Mouse (Mus musculus): Measurements from ENCODE around the gene Adgra1. TPM values are rescaled to one million over a fixed set of nuclear protein-coding genes. Genes with fewer than 3 reads are reported as not detected.

The Adgra1 gene
- polyA plus RNA-seq, 1 experiment from 2014 or later = 55.9 TPM

GRCm38 (mm10) chr7:139901981-139902380 lies 68.0 kb downstream of the Adgra1 start:
- no peak for TF ChIP-seq CTCF (IDR thresholded peaks at IDR 0.05)
- ATAC-seq (no peak), DNase-seq (ENCODE audit: low read depth, low spot score) (no peak)
- ChIA-PET POLR2A (no interaction called here), CTCF (interaction anchor here (0.9 kb wide), 1 partner anchor 286 kb away, joined by 3 read pairs; no protein-coding TSS in a partner anchor)
- H3K27me3 ChIP-seq = peaks cover 11% of the 10 kb centered on the region
- in situ Hi-C loops (cut with MboI; ENCODE audit: low pct_unique_long_range_greater_than_20kb) = loop anchor here (5.0 to 10.0 kb wide), 2 partner anchors 93 to 165 kb away; partner anchors contain the start of gene Adam8

GRCm38 (mm10) chr7:139905261-139905660 lies 71.3 kb downstream of the Adgra1 start:
- ChIA-PET POLR2A (no interaction called here), CTCF (interaction anchor here (0.8 to 2.1 kb wide), 4 partner anchors 9 to 24 kb away, joined by 3 to 7 read pairs (median 4); partner anchors contain the start of gene Kndc1)
- in situ Hi-C loops (cut with MboI; ENCODE audit: low pct_unique_long_range_greater_than_20kb) = loop anchor here (10.0 kb wide), 1 partner anchor 90 kb away; the partner anchor contains the start of gene Adam8
- peaks cover 4% of the 10 kb centered on the region for H3K27me3 ChIP-seq
- TF ChIP-seq CTCF (IDR thresholded peaks at IDR 0.05) = no peak
- ATAC-seq = no peak
- DNase-seq (ENCODE audit: low read depth, low spot score) = no peak

DNA sequence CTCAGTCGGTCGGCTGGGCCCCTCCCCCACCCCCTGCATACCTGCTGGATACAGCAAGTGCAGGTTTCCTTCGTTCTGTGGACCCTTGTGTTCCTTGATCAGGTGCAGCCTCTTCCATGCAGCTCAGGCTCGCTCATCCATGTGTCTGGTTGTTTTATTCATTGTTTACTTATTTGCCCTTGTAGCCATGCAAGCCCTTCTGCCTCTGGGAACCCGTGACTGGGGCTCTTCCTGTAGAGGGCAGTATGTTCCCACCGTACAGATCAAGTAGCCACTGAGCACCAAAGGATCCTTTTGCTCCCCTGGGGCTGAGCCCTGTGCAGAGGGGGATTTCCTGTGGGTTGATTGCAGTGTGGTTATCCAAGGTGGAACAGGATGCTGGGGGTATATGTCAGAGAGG lies 71.7 kb downstream of the Adgra1 start:
- peaks cover 4% of the 10 kb centered on the region for H3K27me3 ChIP-seq
- DNase-seq (ENCODE audit: low read depth, low spot score) (no peak), ATAC-seq (peak; percentile 68)
- ChIA-PET POLR2A (no interaction called here), CTCF (interaction anchor here (0.8 to 2.1 kb wide), 4 partner anchors 9 to 24 kb away, joined by 3 to 7 read pairs (median 4); partner anchors contain the start of gene Kndc1)
- TF ChIP-seq CTCF (IDR thresholded peaks at IDR 0.05) = no peak
- in situ Hi-C loops (cut with MboI; ENCODE audit: low pct_unique_long_range_greater_than_20kb) = loop anchor here (10.0 kb wide), 1 partner anchor 89 kb away; the partner anchor contains the start of gene Adam8

DNA sequence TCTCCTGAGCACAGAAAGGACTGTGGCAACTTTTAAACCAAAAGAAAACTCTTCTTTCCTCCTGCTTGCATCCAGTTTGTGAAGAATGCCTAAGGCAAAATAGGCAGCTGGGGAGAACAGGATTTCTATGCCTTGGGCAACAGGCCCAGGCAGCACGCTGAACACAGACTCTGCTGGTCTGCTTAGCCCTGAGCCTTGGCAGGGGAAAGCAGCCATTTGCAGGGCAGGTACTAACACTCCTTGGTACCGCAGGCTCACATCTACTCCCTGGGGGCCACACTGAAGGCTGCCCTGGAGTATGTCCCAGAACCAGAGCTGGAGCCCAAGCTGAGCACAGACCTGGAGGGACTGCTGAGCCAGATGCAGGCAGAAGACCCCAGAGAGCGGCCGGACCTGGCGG lies 74.2 kb downstream of the Adgra1 start:
- peaks cover 4% of the 10 kb centered on the region for H3K27me3 ChIP-seq
- ChIA-PET POLR2A (no interaction called here), CTCF (interaction anchor here (1.3 kb wide), 1 partner anchor 86 kb away, joined by 3 read pairs; no protein-coding TSS in a partner anchor)
- TF ChIP-seq CTCF (IDR thresholded peaks at IDR 0.05) = no peak
- ATAC-seq = no peak
- in situ Hi-C loops (cut with MboI; ENCODE audit: low pct_unique_long_range_greater_than_20kb) = loop anchor here (10.0 kb wide), 1 partner anchor 87 kb away; the partner anchor contains the start of gene Adam8
- no peak for DNase-seq (ENCODE audit: low read depth, low spot score)

GRCm38 (mm10) chr7:139909469-139909868 lies 75.5 kb downstream of the Adgra1 start:
- POLR2A ChIA-PET = no interaction called here
- no peak for TF ChIP-seq CTCF (IDR thresholded peaks at IDR 0.05)
- H3K27me3 ChIP-seq = peaks cover 4% of the 10 kb centered on the region
- DNase-seq (ENCODE audit: low read depth, low spot score) = no peak
- CTCF ChIA-PET = no interaction called here
- in situ Hi-C loops (cut with MboI; ENCODE audit: low pct_unique_long_range_greater_than_20kb) = loop anchor here (10.0 kb wide), 1 partner anchor 85 kb away; the partner anchor contains the start of gene Adam8
- ATAC-seq = no peak

- no peak for DNase-seq (ENCODE audit: low read depth, low spot score)
- ATAC-seq = no peak
- TF ChIP-seq CTCF (IDR thresholded peaks at IDR 0.05) = no peak
- peaks cover under 1% of the 10 kb centered on the region for H3K27me3 ChIP-seq
- CTCF ChIA-PET = interaction anchor here (0.6 kb wide), 1 partner anchor 28 kb away, joined by 3 read pairs; no protein-coding TSS in a partner anchor
- POLR2A ChIA-PET = no interaction called here
- in situ Hi-C loops (cut with MboI; ENCODE audit: low pct_unique_long_range_greater_than_20kb) = no loop called here
These were observed 76.3 kb downstream of the Adgra1 start for GRCm38 (mm10) chr7:139910204-139910835.

DNA sequence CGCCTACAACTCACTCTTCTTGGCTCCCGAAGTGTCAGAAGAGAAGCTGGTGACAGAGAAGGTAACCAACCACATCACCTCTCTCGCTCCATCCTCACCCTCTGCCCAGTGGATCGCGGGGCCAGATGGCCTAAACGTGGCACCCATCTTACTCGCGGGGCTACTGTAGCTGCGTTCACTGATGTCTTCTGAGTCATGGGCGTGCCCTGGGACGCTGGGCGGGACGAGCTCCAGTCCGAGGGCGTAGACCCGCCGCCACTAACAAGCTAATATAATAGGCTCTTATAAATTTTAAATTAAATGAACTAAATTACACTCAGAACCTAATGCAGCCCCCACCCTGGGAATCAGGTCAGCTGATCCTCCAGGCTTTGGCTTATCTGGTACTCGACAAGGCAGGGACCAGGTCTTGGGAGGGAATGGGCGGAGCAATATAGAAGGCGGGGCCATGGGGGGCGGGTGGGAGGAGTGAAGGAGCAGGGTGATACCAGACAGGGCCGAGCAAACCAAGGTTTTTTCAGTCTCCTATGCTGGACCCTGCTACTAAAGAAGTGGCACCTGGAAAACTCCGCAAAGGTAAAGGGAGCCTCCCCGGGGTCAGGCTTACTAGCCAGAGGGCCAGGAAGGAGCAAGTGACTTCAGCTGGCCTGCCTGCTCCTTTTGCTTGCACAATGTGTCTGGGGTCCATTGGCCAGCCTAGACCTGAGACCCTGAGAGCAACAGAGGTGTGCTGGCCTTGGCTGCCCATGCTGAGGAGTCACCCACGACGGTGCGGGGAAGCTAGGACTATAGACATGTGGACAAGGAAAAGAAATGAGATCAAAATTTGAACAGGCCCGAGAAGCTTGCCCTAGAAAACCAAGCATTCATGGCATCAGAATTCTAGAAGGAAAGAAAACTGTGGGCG lies 80.4 kb downstream of the Adgra1 start:
- ATAC-seq = no peak
- ChIA-PET CTCF (interaction anchor here (1.1 to 1.2 kb wide), 2 partner anchors 16 to 80 kb away, joined by 3 read pairs; no protein-coding TSS in a partner anchor), POLR2A (no interaction called here)
- DNase-seq (ENCODE audit: low read depth, low spot score) = no peak
- no peak for TF ChIP-seq CTCF (IDR thresholded peaks at IDR 0.05)
- no peaks in the 10 kb centered on the region for H3K27me3 ChIP-seq
- in situ Hi-C loops (cut with MboI; ENCODE audit: low pct_unique_long_range_greater_than_20kb) = no loop called here

DNA sequence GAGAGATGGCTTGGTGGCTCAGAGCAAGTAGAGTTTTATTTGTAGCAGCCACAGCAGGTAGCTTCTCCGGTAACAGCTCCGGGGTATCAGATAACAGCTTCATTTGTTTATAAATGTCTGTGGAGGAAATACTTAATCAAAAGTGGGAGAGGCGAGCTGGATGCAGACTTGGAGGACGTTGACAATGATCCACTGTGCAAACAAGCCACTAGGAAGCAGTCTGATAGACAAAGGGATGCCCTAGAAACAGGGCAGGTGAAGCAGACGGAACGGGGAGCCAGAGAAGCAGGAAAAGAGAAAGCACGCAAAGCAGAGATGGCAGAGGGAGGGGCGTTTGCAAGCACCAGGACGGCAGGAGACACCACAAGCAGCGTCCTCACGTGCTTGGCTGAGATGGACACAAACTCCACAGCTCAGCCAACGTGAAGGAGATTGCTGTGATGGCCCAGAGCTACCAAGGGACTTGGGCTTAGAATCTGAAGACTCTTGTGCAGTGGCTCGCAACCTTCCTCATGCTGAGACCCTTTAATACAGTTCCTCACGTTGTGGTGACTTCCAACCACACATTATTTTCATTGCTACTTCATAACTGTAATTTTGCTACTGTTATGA lies 81.8 kb downstream of the Adgra1 start:
- in situ Hi-C loops (cut with MboI; ENCODE audit: low pct_unique_long_range_greater_than_20kb) = no loop called here
- H3K27me3 ChIP-seq = no peaks in the 10 kb centered on the region
- ATAC-seq = no peak
- POLR2A ChIA-PET = no interaction called here
- DNase-seq (ENCODE audit: low read depth, low spot score) = no peak
- no peak for TF ChIP-seq CTCF (IDR thresholded peaks at IDR 0.05)
- CTCF ChIA-PET = no interaction called here

- POLR2A ChIA-PET = no interaction called here
- DNase-seq (ENCODE audit: low read depth, low spot score) = no peak
These were observed 82.4 kb downstream of the Adgra1 start for GRCm38 (mm10) chr7:139916345-139916744.

GRCm38 (mm10) chr7:139918262-139918661 lies 84.3 kb downstream of the Adgra1 start:
- in situ Hi-C loops (cut with MboI; ENCODE audit: low pct_unique_long_range_greater_than_20kb) = no loop called here
- ATAC-seq (no peak), DNase-seq (ENCODE audit: low read depth, low spot score) (no peak)
- POLR2A ChIA-PET = no interaction called here
- CTCF ChIA-PET = no interaction called here
- H3K27me3 ChIP-seq = no peaks in the 10 kb centered on the region
- no peak for TF ChIP-seq CTCF (IDR thresholded peaks at IDR 0.05)

More at GRCm38 (mm10) chr7:139916345-139916744, 82.4 kb downstream of the Adgra1 start:
- in situ Hi-C loops (cut with MboI; ENCODE audit: low pct_unique_long_range_greater_than_20kb) = no loop called here
- H3K27me3 ChIP-seq = no peaks in the 10 kb centered on the region
- no peak for ATAC-seq
- CTCF ChIA-PET = no interaction called here
- TF ChIP-seq CTCF (IDR thresholded peaks at IDR 0.05) = no peak

Other genes with a start within 250 kb of the Adgra1 start
- 4.2 TPM for gene Cfap46, start 150.4 kb upstream of the Adgra1 start, polyA plus RNA-seq (2021)
- 0.54 TPM for gene Kndc1, start 60.5 kb downstream of the Adgra1 start, polyA plus RNA-seq (2021)
- gene Utf1, start 109.6 kb downstream of the Adgra1 start, polyA plus RNA-seq (2021) = not detected
- 0.18 TPM for gene 6430531B16Rik, start 144.6 kb downstream of the Adgra1 start, polyA plus RNA-seq (2021)
- gene Adam8, start 158.4 kb downstream of the Adgra1 start, polyA plus RNA-seq (2021) = 1.4 TPM
- gene Zfp511, start 202.2 kb downstream of the Adgra1 start, polyA plus RNA-seq (2021) = 28.8 TPM
- 29.2 TPM for gene Tubgcp2, start 202.5 kb downstream of the Adgra1 start, polyA plus RNA-seq (2021)
- gene Msx3, start 214.9 kb downstream of the Adgra1 start, polyA plus RNA-seq (2021) = not detected
- gene Caly, start 248.4 kb downstream of the Adgra1 start, polyA plus RNA-seq (2021) = not detected

All from Patski (cell line).